Mouse (Mus musculus) urinary bladder, postnatal 10 days (tissue): ENCODE data around the gene Cep131.

Source experiments
- DNase-seq: peaks from one replicate; pipeline ENCODE4 v3.0.0; 2022; ENCODE audit warnings: low spot score

The Cep131 gene

DNA sequence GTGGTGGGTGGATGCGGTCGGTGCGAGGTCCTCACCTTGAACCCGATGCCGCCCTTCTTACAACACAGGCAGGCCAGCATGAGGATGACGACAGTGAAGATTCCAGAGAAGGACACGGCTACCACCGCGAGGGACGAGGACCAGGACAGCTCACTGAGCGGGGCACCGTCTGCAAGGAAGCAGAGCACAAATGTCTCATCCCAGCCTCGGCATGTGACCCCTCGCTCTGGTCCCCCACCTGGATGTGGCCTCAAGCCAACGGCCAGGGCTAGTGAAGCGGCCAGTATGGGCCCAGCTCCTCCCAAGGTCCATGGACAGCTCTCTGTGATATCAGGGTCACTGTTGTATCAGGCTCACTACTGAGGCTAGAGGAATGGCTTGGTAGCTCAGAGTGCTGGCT lies 65.3 kb downstream of the Cep131 start:
- no peak for DNase-seq

DNA sequence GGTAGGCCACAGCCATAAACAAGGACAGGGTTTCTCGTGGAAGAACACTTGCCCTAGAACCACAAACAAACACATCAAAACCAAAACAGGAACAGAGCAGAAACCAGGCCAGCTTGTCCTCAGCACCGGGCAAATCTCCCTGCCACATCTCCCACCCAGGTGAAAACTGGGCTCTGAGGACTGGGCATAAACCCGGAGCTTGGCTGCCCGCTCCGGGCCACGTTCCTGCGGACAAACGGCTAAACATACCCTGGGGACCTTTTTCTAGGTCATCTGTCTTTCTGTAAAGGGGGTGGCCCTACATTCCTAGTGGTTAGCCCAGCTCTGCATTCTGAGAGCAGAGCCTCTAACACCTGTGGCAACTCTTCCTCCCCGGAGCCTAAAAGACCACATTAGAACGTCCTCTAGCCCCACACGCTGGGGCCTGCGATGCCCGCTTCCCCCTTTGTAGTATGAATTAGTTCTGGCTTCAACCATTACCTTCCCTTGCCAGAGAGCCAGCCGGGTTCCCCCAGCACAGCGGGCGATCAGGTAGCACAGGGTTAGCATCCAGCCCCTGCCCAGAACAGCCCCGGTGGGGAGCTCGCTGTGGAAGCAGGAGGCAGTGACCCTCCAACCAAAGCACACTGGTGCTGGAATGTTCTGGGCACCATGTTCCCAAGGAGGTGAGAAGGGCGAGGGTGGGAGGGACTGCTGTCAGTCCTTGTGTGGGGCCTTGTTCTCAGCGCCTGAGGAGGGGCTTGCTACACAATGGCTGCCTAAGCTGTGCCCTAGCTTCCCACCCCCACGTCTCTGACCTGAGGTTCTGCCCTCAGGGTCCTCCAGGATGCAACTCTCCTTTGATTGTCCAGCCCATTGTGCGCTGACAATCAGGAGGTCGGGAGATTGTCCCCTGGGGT lies 66.8 kb downstream of the Cep131 start:
- no peak for DNase-seq

DNA sequence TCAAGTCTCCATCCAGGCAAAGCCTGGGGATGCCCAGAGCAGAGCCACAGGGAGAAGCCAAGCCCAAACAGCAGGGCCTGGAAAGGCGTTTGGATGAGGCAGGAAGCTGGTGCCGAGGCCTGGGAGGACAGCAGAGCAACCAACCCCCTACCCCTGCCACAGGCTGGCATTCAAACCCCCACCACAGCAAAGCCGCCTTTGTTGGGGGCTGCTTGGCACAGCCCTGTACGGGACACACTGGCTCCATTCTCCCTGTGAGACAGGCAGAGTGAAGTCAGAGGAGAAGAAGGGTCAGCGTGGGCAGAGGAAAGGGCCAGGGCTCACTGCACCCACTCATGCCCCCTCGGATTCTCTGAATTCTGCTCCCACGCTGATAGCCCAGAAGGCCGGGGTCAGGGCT lies 69.6 kb downstream of the Cep131 start:
- DNase-seq, result no peak

DNA sequence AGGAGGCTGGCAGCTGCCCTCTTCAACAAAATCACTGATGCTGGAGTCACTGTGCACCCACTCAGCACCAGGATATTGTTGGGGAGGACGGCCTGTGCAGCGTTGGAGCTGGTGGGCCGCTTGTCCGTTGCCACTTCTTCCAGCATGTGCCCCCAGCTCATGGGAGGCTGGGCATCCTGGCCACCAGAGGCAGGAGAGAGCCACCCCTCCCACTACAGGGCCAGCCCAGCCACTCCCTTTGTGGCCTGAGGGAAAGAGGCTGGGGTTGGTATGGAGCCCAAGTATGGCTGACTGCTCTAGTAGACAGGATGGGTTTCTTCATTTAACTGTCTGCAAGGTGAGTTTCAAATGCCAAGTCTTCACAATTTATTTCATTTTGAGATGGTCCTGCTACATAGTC lies 71.9 kb downstream of the Cep131 start:
- DNase-seq, result no peak
